Mouse (Mus musculus) cerebellum, postnatal 36 days (tissue): Measurements from ENCODE around the gene Nrl.
A peak's percentile ranks its signal among the peaks of the same experiment; 100 is the strongest.

Experiments
- DNase-seq, 2 experiments: peaks; one replicate each; pipeline ENCODE4 v3.0.0; 2021 to 2022; ENCODE audit warnings: mixed read lengths in 2 of 2

The Nrl gene

DNA sequence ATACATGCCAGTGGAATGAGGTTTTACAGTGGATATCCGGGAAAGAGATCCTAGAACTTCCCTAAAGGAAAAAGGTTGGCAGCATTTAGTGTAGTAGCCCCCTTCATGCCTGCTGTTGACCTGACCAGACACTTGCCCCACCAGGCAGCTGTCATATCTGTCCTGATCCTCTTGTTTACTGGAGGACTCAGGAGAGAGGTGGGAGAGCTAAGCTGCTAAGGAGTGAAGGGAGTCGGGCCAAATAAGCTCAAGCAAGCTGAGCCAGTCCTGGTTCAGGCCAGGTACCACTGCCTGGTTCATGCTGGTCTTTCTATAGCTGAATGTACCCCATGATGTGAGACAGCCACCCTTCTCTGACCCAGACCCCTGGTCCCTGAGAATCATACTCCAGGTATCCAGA lies 1.9 kb upstream of the Nrl start:
- no peak for DNase-seq

DNA sequence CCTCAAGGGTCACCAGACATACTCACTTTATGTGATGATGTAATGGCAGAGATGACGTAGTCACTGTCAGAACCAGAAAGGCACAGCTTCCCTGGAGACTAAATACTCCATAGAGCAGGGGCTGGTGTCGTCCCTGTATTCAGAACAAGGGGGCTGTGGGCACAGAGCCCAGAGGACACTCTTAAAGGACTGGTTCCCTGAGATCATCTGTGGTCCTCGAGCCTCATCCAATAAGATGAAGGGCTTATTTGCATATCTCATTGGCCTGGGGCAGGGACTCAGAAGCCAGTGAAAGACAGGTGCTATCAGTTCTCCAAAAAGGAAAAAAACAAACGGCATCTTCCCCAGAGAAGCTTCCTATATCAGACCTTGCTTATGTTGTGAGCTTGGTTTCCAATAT lies 719 bp downstream of the Nrl start:
- DNase-seq: no peak

DNA sequence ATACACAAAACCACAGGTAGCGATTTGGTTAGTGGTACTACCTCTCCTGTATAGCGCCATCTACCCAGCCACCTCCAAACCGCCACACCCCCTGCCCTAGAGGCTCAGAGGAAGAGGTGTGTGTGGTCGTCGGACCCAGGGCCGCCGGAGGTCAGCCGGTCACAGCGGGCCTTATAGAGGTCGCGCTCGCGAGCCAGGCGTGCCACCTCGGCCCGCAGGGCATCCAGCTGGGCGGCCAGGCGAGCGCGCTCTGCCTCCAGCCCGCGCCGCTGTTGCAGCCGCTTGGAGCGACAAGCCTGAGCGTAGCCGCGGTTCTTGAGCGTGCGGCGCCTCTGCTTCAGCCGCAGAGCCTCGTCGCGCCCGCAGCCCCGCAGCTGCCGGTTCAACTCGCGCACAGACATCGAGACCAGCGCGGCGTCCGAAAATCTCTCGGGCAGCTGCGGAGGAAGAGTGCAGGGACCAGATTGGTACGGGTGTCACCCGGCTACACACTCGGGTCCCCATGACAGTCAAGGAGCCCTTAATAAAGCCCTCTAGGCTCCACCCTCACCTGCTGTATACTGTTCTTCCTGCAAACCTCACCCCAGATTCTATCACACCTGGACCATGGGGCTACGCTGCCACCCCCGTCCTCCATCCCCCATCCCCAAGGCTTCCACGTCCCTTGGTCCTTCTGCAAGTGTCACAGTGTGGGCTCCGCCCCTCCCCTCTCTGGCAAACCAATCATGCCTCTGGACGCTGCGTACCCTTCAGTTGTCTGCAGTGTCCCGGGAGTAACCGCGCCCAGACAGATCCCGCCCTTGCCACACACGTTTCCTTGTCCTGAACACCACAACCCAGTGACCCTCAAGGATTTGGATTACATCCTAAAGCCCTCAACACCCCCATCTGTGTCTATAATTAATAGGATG lies 4.1 kb downstream of the Nrl start:
- DNase-seq: peak; percentile 55 to 61

DNA sequence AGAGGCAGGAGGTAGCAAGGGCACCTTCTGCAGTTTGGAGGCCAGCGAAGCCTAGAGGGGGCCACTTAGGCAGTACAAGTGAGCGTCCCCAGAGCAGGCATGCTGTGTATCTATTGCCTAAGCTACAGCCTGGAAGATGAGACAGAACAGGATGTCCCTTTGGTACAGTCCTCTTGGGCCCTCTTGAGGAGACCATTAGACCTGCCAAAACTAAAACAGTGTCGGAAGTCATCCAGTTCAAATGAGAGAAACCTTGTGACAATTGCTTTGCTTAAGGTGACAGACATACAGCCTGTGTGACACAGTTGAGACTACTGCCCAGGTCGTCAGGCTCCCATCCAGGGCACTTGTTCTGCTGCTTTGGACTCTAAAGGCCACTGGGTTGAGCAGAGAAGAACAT lies 5.2 kb downstream of the Nrl start:
- no peak for DNase-seq

DNA sequence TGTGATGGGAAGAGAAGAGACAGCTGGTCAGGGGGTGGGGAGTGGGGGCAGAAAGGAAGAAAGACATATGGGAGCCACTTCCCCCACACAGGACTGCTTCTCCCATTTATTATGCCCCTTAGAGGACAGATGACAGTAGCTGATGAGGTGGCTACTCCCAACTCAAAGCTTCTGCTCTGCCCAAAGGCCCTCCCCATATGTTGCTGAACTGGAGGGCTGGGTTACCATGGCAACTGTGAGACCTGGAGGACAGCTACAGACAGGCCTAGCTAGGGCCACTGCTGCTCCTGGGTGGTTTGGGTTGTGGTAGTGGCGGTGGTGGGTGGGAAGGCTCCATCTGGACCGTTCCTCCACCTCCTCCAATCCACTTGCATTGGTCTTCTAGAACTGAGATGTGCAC lies 5.9 kb downstream of the Nrl start:
- DNase-seq: no peak

DNA sequence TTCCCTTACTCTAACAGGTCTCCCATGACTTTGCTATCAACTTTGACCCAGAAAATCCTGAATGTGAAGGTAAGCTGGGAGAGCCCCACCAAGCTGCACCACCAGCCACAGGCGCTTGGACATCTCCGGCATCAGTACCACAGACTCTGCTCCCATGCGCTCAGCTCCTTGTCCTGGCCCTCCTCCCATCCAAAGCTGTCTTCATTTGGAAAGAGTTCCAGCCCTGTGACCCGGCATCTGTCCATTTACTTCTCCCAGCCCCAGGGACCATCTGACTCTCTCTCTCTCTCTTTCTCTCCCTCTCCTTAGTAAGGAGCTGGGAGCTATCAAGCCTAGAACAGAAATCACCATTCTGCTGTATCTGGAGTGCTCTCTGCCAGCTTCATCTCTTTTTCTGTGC lies 8.9 kb downstream of the Nrl start:
- no peak for DNase-seq

DNA sequence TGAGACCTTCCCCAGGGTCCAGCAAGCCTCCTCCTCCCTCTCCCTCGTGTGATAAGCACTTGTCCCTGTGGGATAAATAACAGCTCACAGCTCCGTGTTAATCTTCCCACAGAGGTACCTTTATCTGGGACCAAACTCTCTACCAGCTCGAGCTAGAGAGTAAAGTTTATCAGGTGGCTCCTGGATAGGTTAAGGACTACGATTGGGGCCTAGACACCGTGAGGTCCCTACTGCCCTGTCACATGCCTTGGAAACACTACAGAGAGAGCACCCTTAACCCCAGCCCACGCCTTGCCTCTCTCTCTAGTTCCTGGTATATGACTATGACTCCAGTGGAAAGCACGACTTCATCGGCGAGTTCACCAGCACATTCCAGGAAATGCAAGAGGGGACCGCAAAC lies 10.9 kb downstream of the Nrl start:
- no peak for DNase-seq

DNA sequence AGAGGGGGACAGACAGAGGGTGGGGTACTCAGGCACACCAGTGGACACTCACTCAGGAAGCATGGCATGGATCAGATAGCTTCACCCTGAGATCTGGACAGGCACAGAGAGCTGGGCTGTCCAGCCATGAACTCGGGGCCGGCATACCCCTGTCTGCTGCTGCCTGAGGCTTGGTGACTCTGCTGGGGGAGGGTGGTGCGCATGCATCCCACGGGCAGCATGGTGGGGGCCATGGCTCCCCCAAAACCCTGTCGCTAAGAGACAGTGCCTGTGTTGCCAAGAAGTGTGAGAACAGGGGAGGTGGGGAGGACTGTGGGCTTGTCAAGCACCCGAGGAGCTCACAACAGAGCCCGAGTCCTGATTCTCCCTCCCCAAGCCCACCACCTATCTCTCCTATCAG lies 13.7 kb downstream of the Nrl start:
- no peak for DNase-seq

DNA sequence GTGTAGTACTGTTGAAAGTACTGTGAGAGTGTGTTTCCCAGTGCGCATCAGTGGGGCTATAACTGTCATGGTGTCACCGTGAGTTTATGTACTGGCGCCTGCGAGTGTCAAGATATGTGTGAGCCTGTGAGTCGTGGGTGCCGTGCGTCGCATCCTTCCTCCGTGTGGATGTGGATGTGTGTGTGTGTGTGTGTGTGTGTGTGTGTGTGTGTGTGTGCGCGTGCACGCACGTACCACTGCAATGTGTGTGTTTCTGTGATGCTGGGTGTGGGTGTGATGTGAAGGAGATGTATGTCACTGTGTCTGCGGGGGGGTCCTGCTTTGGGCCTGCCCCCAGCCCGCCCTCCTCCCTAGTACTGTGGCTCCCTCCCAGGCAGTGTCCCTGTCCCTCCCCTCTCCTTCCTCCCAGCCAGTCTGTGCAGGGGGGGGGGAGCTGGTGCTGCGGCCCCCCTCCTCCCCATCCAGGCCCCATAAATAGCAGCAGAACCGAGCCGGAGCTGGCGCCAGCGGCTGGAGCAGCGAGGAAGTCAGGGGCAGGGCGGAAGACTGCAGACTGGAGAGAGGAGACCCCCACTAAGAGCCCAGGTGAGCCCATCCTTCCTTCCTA lies 14.6 kb downstream of the Nrl start, which contains the start of gene Cpne6:
Gene Cpne6 (plus strand): TSS at position 321 of the 607 bp plus-strand sequence.
- no peak for DNase-seq

DNA sequence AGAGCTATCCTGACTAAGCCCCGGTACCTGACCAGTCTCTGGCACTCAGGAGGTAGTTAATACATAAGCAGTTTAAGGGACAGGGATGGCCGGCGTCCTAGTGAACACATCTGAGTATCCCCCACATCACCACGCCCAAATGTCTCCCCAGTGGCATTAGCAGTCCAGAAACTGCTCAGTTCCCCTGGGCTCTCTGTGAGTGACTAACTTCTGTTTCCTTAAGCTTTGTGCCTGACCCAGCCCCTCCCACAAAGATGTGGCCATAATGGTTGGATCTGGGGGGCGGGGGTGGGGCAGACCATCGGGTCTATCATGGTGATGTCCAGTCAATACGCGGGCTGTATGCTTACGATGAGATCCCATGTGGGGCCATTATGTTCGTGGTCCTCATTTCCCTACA lies 15.2 kb downstream of the Nrl start:
- no peak for DNase-seq

DNA sequence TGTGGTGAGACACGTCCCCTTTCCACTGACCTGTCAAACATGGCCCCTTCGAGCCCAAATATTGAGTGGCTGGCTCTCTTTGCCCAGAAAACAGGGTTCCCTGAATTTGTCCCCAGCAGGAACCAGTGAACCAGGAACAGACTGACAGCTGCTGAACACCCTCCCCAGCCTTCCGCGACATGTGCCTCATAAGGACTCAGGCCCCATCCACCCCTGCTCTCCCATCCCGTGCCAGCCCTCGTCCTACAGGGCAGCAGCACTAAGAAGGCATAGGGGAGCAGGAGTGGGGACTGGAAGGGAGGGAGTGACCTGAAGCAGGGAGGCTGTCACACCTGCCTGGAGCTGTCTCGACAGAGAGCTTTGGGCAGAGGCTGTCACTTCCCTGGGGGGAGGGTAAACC lies 17.0 kb downstream of the Nrl start:
- no peak for DNase-seq

DNA sequence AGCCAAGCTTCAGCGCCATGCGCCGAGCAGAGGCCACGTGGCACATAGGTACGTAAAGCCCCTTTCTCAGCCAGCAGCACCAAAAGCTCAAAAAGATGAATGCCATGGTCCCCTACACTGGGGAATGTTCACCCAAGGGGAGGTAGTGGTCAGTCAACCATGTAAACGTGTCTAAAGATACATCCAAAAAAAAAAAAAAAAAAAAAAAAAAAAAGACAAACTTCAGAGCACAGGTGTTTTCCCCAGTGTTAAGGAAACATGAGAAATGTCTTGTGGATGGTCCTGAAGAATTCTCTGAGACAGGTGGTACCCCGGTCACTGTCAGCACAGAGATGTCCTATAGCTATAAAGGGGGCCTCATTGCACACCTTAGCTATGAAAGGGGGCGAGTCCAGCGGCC lies 19.2 kb downstream of the Nrl start:
- no peak for DNase-seq

DNA sequence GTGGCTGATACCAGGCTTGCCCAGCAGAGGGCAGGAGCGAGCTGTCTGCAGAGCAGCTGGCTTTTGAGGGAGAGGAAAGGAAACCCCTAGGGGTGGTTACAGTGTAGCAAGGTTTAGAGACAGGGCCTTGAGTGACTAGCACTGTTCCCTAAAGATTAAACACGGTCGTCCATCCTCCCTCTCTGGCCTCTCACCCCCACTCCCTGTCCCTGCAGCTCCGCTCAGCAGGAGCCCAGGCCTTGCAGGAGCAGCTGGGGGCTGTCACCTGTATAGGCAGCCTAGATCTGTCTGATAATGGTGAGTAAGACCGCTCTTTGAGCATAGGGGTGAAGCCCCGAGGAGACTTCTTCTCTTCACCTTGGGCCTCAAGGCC lies 27.3 kb downstream of the Nrl start:
- peak; percentile 90 to 92 for DNase-seq

DNA sequence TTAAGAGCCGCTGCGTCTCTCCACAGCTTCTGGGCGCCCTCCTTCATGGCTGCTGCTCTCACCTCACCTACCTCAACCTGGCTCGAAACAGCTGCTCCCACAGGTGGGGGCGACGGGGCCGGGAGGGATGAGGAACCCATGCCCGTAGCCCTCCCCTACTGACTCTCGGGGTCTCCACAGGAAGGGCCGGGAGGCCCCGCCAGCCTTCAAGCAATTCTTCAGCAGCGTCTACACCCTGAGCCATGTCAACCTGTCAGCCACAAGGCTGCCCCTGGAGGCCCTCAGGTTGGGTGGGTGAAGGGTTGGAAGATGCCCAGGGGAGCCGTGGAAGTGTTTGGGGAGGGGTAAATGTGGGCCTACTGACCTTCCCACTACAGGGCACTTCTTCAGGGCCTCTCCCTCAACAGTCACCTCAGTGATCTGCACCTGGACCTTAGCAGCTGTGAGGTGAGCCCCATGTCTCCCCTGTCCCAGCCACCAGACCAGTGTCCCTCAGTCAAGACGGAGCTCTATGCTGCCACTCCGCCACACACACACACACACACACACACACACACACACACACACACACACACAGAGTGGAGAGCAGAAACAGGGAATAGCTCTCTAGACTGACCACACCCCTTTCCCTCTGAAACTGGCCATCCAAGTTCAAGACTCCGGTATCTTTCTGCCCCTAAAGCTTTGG lies 27.9 kb downstream of the Nrl start:
- no peak for DNase-seq

DNA sequence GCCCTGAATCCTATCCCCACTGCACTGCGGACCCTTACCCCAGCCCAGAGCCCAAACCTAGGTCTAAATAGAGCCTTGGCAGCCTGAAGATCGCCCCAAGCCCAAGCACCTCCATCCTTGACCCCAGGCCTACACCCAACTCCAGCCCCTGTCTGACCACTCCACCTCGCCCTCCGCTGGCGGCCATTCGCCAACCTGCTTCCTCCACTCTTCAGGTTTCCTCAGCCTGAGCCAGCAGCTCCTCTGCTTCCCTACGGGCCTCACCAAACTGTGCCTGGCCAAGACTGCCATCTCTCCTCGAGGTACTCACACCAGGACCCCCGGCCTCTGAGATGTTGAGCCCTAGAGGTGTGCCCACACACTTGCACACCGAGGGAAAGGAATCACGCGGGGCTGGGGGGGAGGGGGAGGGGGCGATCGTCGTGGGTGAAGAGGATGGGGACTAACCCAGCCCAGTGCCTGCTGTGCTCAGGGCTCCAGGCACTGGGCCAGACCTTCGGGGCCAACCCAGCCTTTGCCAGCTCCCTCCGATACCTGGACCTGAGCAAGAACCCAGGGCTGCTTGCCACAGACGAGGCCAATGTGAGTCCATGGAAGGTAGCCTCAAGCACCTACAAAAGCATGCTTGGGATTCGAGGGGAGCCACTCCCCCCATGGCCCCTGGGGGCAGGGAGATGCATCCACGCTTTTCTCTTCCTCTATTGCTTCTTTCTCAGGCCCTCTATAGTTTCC lies 29.1 kb downstream of the Nrl start:
- DNase-seq: peak; percentile 58 to 63

DNA sequence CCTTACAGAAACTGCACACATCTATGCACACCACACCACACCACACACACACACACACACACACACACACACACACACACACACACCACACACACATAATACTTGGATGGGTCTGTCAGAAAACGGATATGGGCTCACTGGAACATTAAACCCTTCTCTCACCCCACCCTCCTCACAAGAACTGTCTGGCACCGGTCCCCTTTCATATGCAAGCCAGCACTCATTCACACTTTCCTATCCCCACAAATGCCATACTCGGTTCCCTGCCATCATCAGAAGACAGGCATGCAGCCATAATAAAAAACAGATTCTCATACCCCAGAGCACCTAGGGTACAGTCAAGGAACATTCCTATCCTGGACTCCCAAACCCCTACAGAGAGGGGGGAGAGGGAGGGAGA lies 32.7 kb downstream of the Nrl start:
- no peak for DNase-seq

DNA sequence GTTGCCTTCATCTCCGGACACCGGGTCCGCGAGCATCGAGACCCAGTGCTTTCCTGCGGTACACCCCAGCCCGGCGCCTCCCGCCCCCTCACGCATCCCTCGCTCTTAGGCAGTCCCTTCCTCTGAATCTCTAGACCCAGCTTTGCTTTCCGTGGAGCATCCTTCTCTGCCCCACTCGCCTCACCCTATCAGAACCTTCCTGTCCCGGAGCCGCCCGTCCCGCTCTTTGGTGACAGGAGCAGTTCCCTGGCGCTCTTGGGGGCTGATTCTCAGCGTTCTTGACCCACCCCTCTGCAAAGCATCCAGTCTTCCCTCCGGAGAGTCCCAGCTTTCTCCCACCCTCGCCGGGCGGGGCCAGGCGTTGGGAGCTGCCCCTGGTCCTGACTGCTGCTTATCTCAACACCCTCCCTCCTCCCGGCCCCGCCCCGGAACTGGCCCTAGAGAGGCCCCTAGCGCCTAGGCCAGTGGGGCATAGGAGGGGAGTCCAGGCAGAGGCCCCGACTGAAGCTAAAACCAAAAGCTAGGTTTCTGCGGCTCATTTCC lies 33.4 kb downstream of the Nrl start:
- DNase-seq: peak; percentile 64 to 72

DNA sequence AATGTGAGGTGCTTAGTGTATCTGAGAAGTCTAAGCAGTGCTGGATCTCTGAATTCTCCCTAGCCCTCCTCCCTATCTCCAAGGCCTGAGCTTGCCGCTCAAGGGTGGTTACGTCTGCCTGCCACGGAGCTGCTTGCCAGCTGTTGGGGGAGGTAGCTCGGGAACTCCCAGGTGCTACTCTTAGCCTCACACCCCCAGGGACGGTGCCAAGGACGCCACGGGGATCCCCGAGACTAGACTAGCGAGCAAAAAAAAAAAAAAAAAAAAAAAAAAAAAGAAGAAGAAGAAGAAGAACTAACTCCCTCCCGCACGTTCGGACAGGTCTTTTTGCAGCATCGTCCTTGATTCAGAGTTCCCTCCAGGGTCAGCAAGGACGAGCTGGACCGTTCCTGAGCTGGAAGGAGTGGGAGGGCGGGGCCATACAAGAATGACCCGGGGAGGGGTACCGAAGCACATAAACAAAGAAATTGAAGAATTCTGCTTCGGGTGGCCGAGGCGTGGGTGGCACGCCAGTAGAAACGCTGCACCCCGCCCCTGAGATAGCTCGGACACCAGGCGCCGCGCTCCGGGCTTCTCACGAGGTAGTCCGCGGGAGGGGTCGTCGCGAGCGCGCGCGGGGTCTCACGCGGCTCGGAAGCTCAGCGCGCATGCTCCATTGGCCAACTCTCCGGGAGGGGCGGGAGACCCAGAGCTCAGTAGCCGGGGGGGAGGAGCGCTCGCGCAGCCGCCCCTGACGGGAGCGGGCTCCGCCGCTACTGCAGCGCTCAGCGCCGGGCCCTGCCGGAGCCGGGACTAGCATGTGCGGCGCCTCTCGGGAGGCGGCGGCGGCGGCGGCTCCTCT lies 34.2 kb downstream of the Nrl start, which contains the start of gene Carmil3:
Gene Carmil3 (plus strand): TSS at position 291 of the 841 bp plus-strand sequence.
- DNase-seq: peak; percentile 83 to 87

DNA sequence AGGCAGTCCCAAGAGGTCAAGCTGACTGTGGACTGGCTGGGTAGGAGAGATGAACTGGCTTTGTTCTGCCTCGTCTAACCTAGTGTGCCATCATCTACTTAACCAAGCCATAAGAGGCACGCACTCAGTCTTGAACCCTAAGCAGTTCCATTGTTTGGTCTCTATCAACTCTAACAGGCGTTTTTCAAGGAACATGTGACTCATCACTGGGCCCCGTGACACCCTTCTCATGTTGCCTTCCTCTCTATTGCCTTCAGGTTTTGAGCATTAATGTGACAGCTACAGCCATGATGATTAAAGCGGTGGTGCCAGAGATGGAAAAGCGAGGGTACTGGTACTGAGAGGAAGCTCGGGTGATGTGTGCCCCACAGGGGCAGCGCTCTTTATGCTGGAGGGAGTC lies 37.9 kb downstream of the Nrl start:
- DNase-seq: no peak

DNA sequence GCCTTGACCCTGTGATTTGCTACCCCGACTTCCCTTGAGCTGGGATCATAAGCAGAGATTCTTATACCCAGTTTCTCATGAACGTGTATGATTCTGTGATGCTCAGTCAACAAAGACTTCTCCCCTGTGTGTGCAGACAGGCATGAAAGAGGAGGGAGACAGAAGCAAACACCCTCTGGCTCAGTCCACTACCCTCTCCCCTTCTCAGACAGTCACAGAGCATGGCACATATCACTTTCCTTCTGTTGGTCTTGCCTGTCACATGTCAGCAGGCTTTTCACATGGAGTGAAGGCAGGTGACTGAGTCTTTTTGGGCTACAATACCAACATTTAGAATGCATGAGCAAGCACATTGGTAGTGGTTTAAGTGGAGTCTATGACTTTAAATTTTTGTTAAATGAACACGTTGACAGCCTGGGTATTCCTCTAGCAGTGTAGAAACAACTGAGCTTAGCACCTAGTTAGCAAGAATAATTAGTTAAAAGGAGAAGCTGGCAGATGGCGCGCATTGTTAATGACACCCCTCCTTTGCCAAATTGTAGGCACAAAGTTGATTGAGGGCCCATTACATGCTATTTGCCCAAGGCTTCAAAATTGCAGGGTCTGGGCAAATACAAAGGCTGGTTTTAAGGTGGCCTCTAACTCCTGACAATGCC lies 40.2 kb downstream of the Nrl start:
- no peak for DNase-seq

DNA sequence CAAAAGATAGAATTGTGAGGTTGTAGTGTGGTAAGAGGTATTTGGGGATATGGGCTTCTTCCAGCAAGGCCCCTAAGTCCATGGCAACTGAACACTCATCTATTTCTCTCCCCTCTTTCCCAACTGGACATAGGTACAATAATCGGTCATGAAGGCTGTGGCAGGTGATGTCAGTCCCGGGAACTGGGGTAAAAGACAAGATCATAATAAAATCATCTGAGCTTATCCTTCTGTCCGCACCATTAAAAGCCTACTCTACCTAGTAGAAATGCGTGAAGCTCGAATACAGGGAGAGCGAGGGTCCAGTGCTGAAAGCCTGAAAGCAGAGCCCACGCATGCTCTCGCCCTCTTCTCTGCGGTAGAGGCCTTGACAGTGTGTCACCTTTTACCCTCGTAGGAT lies 45.2 kb downstream of the Nrl start:
- no peak for DNase-seq
